Mouse (Mus musculus) forebrain, postnatal 0 days (tissue): ENCODE measurements at regions not wholly inside any gene's neighbourhood (a gene's known extent, or its start where the extent isn't known, plus 50 kb on each side); places are given as distances from the start of the nearest gene placed in this dataset.

Experiments used
- ATAC-seq: fragments of 200-750 bp; cut with Nextera tagmentation; 2 replicates; pipeline ENCODE4 v1.8.0; 2017; ENCODE audit warnings: mild to moderate bottlenecking, moderate library complexity
- DNase-seq: peaks from one replicate; pipeline ENCODE4 v3.0.0-alpha.2; 2015
- H3K27ac ChIP-seq: fragments of 300-500 bp; sonication (generic); 2 replicates; pipeline ENCODE4 v1.5.1; 2014; ENCODE audit warnings: low read depth, mild to moderate bottlenecking, antibody characterized with exemption, low read length, moderate library complexity, mixed read lengths
- H3K27me3 ChIP-seq: fragments of 300-500 bp; sonication (generic); 2 replicates; pipeline ENCODE4 v1.6.1; 2014; ENCODE audit warnings: mild to moderate bottlenecking, low read length, mixed read lengths; ENCODE audit not compliant: insufficient read depth
- H3K36me3 ChIP-seq: fragments of 300-500 bp; sonication (generic); 2 replicates; pipeline ENCODE4 v1.6.1; 2014; ENCODE audit warnings: mild to moderate bottlenecking, moderate library complexity; ENCODE audit not compliant: insufficient read depth
- H3K4me1 ChIP-seq: fragments of 300-500 bp; sonication (generic); 2 replicates; pipeline ENCODE4 v1.6.1; 2014; ENCODE audit warnings: antibody characterized with exemption; ENCODE audit not compliant: insufficient read depth
- H3K4me2 ChIP-seq: fragments of 300-500 bp; sonication (generic); 2 replicates; pipeline ENCODE4 v1.6.1; 2014; ENCODE audit warnings: low read depth, mild to moderate bottlenecking, moderate library complexity
- H3K4me3 ChIP-seq: fragments of 300-500 bp; sonication (generic); 2 replicates; pipeline ENCODE4 v1.5.1; 2014; ENCODE audit warnings: low read depth, low read length, mixed read lengths
- H3K9ac ChIP-seq: fragments of 300-500 bp; sonication (generic); 2 replicates; pipeline ENCODE4 v1.6.1; 2014; ENCODE audit warnings: mild to moderate bottlenecking
- H3K9me3 ChIP-seq: fragments of 300-500 bp; sonication (generic); 2 replicates; pipeline ENCODE4 v1.6.1; 2016; ENCODE audit warnings: low read length
- CTCF ChIP-seq: sonication (generic); IDR thresholded peaks from 2 replicates; pipeline ENCODE4 v1.5.1; 2016; ENCODE audit warnings: antibody characterized with exemption, control low read depth, low read depth
- WGBS: fragments of 180-500 bp; shearing (Covaris S2); extraction: QIAGEN DNeasy Blood & Tissue Kit; methylation state at CpG from one replicate; pipeline ENCODE4 v1.1.7; 2014; 5-methylcytosine and 5-hydroxymethylcytosine counted together

- Histone ChIP-seq H3K27ac (no peak overlapping the region), H3K4me2 (no peak overlapping the region), H3K9me3 (no peaks in the 10 kb centered on the region), H3K4me3 (no peak overlapping the region), H3K27me3 (no peaks in the 10 kb centered on the region), H3K36me3 (no peaks in the 10 kb centered on the region), H3K4me1 (no peaks in the 10 kb centered on the region), H3K9ac (no peak overlapping the region)
- DNase-seq (no peak), ATAC-seq (no peak)
- no peak for TF ChIP-seq CTCF
- 66% methylated on average over 5 of the region's 5 CpGs for WGBS
These were observed 155.8 kb downstream of the Tmx1 start for GRCm38 (mm10) chr12:70608672-70609071.

- DNase-seq = no peak
- TF ChIP-seq CTCF = no peak
- Histone ChIP-seq H3K9ac (no peak overlapping the region), H3K36me3 (no peaks in the 10 kb centered on the region), H3K27ac (no peak overlapping the region), H3K9me3 (no peaks in the 10 kb centered on the region), H3K27me3 (no peaks in the 10 kb centered on the region), H3K4me1 (no peaks in the 10 kb centered on the region), H3K4me3 (no peak overlapping the region), H3K4me2 (no peak overlapping the region)
- no peak for ATAC-seq
- 80% methylated on average over 7 of the region's 7 CpGs for WGBS
These were observed 156.4 kb downstream of the Tmx1 start for GRCm38 (mm10) chr12:70609116-70609871.

GRCm38 (mm10) chr12:70611891-70612290 is 159.0 kb downstream of the Tmx1 start:
- DNase-seq (no peak), ATAC-seq (no peak)
- H3K4me3 ChIP-seq = no peak overlapping the region
- no peak overlapping the region for H3K27ac ChIP-seq
- H3K9me3 ChIP-seq = no peaks in the 10 kb centered on the region
- H3K9ac ChIP-seq = no peak overlapping the region
- no peaks in the 10 kb centered on the region for H3K27me3 ChIP-seq
- H3K4me1 ChIP-seq = no peaks in the 10 kb centered on the region
- WGBS = 90% methylated on average over 5 of the region's 5 CpGs
- H3K36me3 ChIP-seq = no peaks in the 10 kb centered on the region
- no peak for TF ChIP-seq CTCF
- no peak overlapping the region for H3K4me2 ChIP-seq

- no peaks in the 10 kb centered on the region for H3K36me3 ChIP-seq
- DNase-seq (no peak), ATAC-seq (no peak)
- H3K4me2 ChIP-seq = no peak overlapping the region
- no peak overlapping the region for H3K27ac ChIP-seq
- no peaks in the 10 kb centered on the region for H3K4me1 ChIP-seq
- H3K9ac ChIP-seq = no peak overlapping the region
- WGBS = 85% methylated on average over 5 of the region's 5 CpGs
- TF ChIP-seq CTCF = no peak
- H3K4me3 ChIP-seq = no peak overlapping the region
- no peaks in the 10 kb centered on the region for H3K9me3 ChIP-seq
- no peaks in the 10 kb centered on the region for H3K27me3 ChIP-seq
These were observed 160.3 kb downstream of the Tmx1 start for GRCm38 (mm10) chr12:70613244-70613643.

GRCm38 (mm10) chr12:70614101-70614500 is 161.2 kb downstream of the Tmx1 start:
- TF ChIP-seq CTCF = no peak
- H3K4me3 ChIP-seq = no peak overlapping the region
- H3K4me1 ChIP-seq = no peaks in the 10 kb centered on the region
- H3K27ac ChIP-seq = no peak overlapping the region
- no peaks in the 10 kb centered on the region for H3K9me3 ChIP-seq
- no peak overlapping the region for H3K9ac ChIP-seq
- no peak for DNase-seq
- 75% methylated on average over 2 of the region's 2 CpGs for WGBS
- no peak for ATAC-seq
- no peak overlapping the region for H3K4me2 ChIP-seq
- H3K36me3 ChIP-seq = no peaks in the 10 kb centered on the region
- no peaks in the 10 kb centered on the region for H3K27me3 ChIP-seq

DNA sequence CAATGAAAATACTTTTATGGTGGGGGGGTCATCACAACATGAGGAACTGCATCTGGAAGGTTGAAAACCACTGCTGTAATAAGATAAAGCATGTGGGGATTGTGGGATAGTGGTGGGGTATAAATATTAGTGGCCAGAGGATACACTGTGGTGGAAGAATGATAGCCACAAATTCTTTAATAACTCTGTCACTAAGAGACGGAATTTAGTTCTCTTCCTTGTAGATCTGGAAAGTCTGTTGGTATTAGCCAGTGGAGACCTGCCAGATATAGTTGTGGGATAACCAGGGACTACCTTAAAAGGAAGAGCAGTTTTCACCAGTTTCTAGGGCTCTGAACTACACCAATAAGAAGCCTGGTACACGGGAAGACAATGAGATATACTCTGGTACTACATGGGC is 161.8 kb downstream of the Tmx1 start:
- Histone ChIP-seq H3K9me3 (no peaks in the 10 kb centered on the region), H3K4me2 (no peak overlapping the region), H3K4me3 (no peak overlapping the region), H3K9ac (no peak overlapping the region), H3K4me1 (no peaks in the 10 kb centered on the region), H3K27me3 (no peaks in the 10 kb centered on the region), H3K27ac (no peak overlapping the region), H3K36me3 (no peaks in the 10 kb centered on the region)
- 92% methylated on average over 2 of the region's 2 CpGs for WGBS
- no peak for ATAC-seq
- no peak for DNase-seq
- TF ChIP-seq CTCF = no peak

- no peak overlapping the region for H3K27ac ChIP-seq
- ATAC-seq (no peak), DNase-seq (no peak)
- H3K36me3 ChIP-seq = no peaks in the 10 kb centered on the region
- no peaks in the 10 kb centered on the region for H3K9me3 ChIP-seq
- H3K4me2 ChIP-seq = no peak overlapping the region
- 96% methylated on average over 9 of the region's 9 CpGs for WGBS
- TF ChIP-seq CTCF = no peak
- H3K27me3 ChIP-seq = no peaks in the 10 kb centered on the region
- no peak overlapping the region for H3K9ac ChIP-seq
- H3K4me1 ChIP-seq = no peaks in the 10 kb centered on the region
- H3K4me3 ChIP-seq = no peak overlapping the region
These were observed 162.2 kb downstream of the Tmx1 start for GRCm38 (mm10) chr12:70615123-70615522.

GRCm38 (mm10) chr12:70616049-70616448 is 163.2 kb downstream of the Tmx1 start:
- Histone ChIP-seq H3K9me3 (no peaks in the 10 kb centered on the region), H3K9ac (no peak overlapping the region), H3K4me1 (no peaks in the 10 kb centered on the region), H3K36me3 (no peaks in the 10 kb centered on the region), H3K4me3 (no peak overlapping the region), H3K27ac (no peak overlapping the region), H3K27me3 (no peaks in the 10 kb centered on the region), H3K4me2 (no peak overlapping the region)
- TF ChIP-seq CTCF = no peak
- 88% methylated on average over 4 of the region's 4 CpGs for WGBS
- no peak for ATAC-seq
- no peak for DNase-seq
